In genomic region chr3:52100306-52100705, GRCm38 (mm10) we compare ENCODE assay signal across 19 mouse cellular contexts. TPM values are rescaled to one million over a fixed set of nuclear protein-coding genes. Genes with fewer than 3 reads are reported as not detected.
DNase-seq lines count a peak whose midpoint lies in the region; ATAC-seq and TF ChIP-seq lines count a peak whose summit lies in the region.
"Had no signal": no experiment of that assay in that cellular context is flagged by ENCODE, and none has a peak within 500 bp of the region (broad histone marks: within the 10 kb centered on the region; RNA-seq: fewer than 3 reads in every experiment).

No protein-coding gene starts in this region.

- DNase-seq in cerebellum, postnatal 14 days, result peak; percentile 26 to 56
- DNase-seq in cerebellum, postnatal 4 days (ENCODE audit: low spot score in 2 of 2), result no peak
- DNase-seq in kidney, adult 2 months, result no peak
- DNase-seq in layer of hippocampus, postnatal 25 days (ENCODE audit: extremely low spot score in 1 of 2, low spot score in 1 of 2), result no peak
- DNase-seq: adrenal gland, postnatal 14 days; gastrocnemius, postnatal 14 days; heart, adult 2 months; lung, postnatal 4 days; right cerebral cortex, postnatal 14 days; thymus, postnatal 36 days had no signal

- H3K4me3 ChIP-seq in intestine, embryonic 15.5 days (replicated peaks), result no peak overlapping the region
- H3K4me3 ChIP-seq in intestine, postnatal 0 days (ENCODE audit: low read depth, low read length), result no peak overlapping the region
- no peak overlapping the region for H3K4me3 ChIP-seq in midbrain, embryonic 12.5 days
- H3K4me3 ChIP-seq in neural tube, embryonic 14.5 days (ENCODE audit: low read depth, low read length), result no peak overlapping the region
- H3K4me3 ChIP-seq in kidney, adult 2 months (ENCODE audit: insufficient read depth, low read depth, low read length), result no peak overlapping the region
- H3K4me3 ChIP-seq: heart, adult 2 months; heart, embryonic 15.5 days had no signal

- ATAC-seq in intestine, embryonic 15.5 days, result no peak
- ATAC-seq in intestine, postnatal 0 days, result no peak
- no peak for ATAC-seq in midbrain, embryonic 12.5 days (ENCODE audit: low FRiP score, low read depth)
- no peak for ATAC-seq in neural tube, embryonic 14.5 days (ENCODE audit: low read depth)

- no peak for TF ChIP-seq POLR2A in kidney, adult 2 months (IDR thresholded peaks at IDR 0.05; ENCODE audit: low read depth, low read length)

- H3K27me3 ChIP-seq in intestine, embryonic 15.5 days (replicated peaks), result no peaks in the 10 kb centered on the region
- H3K27me3 ChIP-seq in intestine, postnatal 0 days (replicated peaks; ENCODE audit: control insufficient read depth, insufficient read depth, low read length), result no peaks in the 10 kb centered on the region
- no peaks in the 10 kb centered on the region for H3K27me3 ChIP-seq in midbrain, embryonic 12.5 days
- H3K27me3 ChIP-seq in neural tube, embryonic 14.5 days (ENCODE audit: control insufficient read depth, insufficient read depth, low read length), result no peaks in the 10 kb centered on the region
- no peaks in the 10 kb centered on the region for H3K27me3 ChIP-seq in kidney, adult 2 months (replicated peaks; ENCODE audit: control insufficient read depth, insufficient read depth, low read length)
- H3K27me3 ChIP-seq: heart, embryonic 15.5 days; lung, embryonic 15.5 days had no signal

- H3K4me1 ChIP-seq in intestine, embryonic 15.5 days (replicated peaks), result no peaks in the 10 kb centered on the region
- no peaks in the 10 kb centered on the region for H3K4me1 ChIP-seq in intestine, postnatal 0 days (replicated peaks; ENCODE audit: control insufficient read depth, insufficient read depth, low read length)
- H3K4me1 ChIP-seq in midbrain, embryonic 12.5 days, result peaks cover 15% of the 10 kb centered on the region
- peaks cover 3% of the 10 kb centered on the region; the same call in 1 of the 2 replicates for H3K4me1 ChIP-seq in neural tube, embryonic 14.5 days (ENCODE audit: control insufficient read depth, insufficient read depth, low read length)
- H3K4me1 ChIP-seq in kidney, adult 2 months (ENCODE audit: control insufficient read depth, insufficient read depth, low read length), result 0 out of 2 replicates have a peak, but pooled peaks cover 3% of the 10 kb centered on the region

- H3K36me3 ChIP-seq in intestine, embryonic 15.5 days, result no peaks in the 10 kb centered on the region
- no peaks in the 10 kb centered on the region for H3K36me3 ChIP-seq in intestine, postnatal 0 days (ENCODE audit: control insufficient read depth, insufficient read depth)
- 0 out of 2 replicates have a peak, but pooled peaks cover 4% of the 10 kb centered on the region for H3K36me3 ChIP-seq in midbrain, embryonic 12.5 days
- no peaks in the 10 kb centered on the region for H3K36me3 ChIP-seq in neural tube, embryonic 14.5 days (ENCODE audit: control insufficient read depth, insufficient read depth, low read length)
- H3K36me3 ChIP-seq in kidney, adult 2 months (ENCODE audit: control insufficient read depth, insufficient read depth, low read length), result no peaks in the 10 kb centered on the region
- H3K36me3 ChIP-seq: heart, embryonic 15.5 days; lung, embryonic 15.5 days had no signal

- no peaks in the 10 kb centered on the region for H3K9me3 ChIP-seq in intestine, embryonic 15.5 days
- no peaks in the 10 kb centered on the region for H3K9me3 ChIP-seq in intestine, postnatal 0 days (ENCODE audit: control insufficient read depth)
- H3K9me3 ChIP-seq in midbrain, embryonic 12.5 days, result no peaks in the 10 kb centered on the region
- H3K9me3 ChIP-seq in neural tube, embryonic 14.5 days (ENCODE audit: control insufficient read depth, low read length), result no peaks in the 10 kb centered on the region
- H3K9me3 ChIP-seq: embryonic facial prominence, embryonic 10.5 days; heart, embryonic 15.5 days; lung, embryonic 15.5 days had no signal

- TF ChIP-seq CTCF in intestine, postnatal 0 days (IDR thresholded peaks at IDR 0.05; ENCODE audit: low read depth), result no peak
- no peak for TF ChIP-seq CTCF in kidney, adult 2 months (conservative IDR thresholded peaks at IDR 0.05; ENCODE audit: insufficient read depth, insufficient read length, low read depth, low read length)

- H3K9ac ChIP-seq in intestine, embryonic 15.5 days, result no peak overlapping the region
- H3K9ac ChIP-seq in intestine, postnatal 0 days (ENCODE audit: low read depth, low read length), result no peak overlapping the region
- no peak overlapping the region for H3K9ac ChIP-seq in midbrain, embryonic 12.5 days (replicated peaks)
- H3K9ac ChIP-seq in neural tube, embryonic 14.5 days (replicated peaks; ENCODE audit: low read depth, low read length), result no peak overlapping the region
- H3K9ac ChIP-seq: heart, embryonic 15.5 days; liver, embryonic 14.5 days; lung, embryonic 15.5 days had no signal

- WGBS in intestine, embryonic 15.5 days, result 73% methylated on average over 4 of the region's 4 CpGs
- 51% methylated on average over 4 of the region's 4 CpGs for WGBS in intestine, postnatal 0 days
- 78% methylated on average over 4 of the region's 4 CpGs for WGBS in midbrain, embryonic 12.5 days
- WGBS in neural tube, embryonic 14.5 days, result 37% methylated on average over 4 of the region's 4 CpGs
- 83% methylated on average over 4 of the region's 4 CpGs for WGBS in kidney, adult 2 months

- peak overlapping the region; percentile 23; the same call in 1 of the 2 replicates for H3K4me2 ChIP-seq in intestine, embryonic 15.5 days (replicated peaks)
- no peak overlapping the region for H3K4me2 ChIP-seq in intestine, postnatal 0 days (replicated peaks; ENCODE audit: low read depth)
- 0 out of 2 replicates have a peak overlapping the region, but pooled peaks have one; percentile 15 for H3K4me2 ChIP-seq in midbrain, embryonic 12.5 days (replicated peaks)
- peak overlapping the region; percentile 80; the same call in 1 of the 2 replicates for H3K4me2 ChIP-seq in neural tube, embryonic 14.5 days (ENCODE audit: low read depth, low read length)

- H3K27ac ChIP-seq in intestine, embryonic 15.5 days, result 0 out of 2 replicates have a peak overlapping the region, but pooled peaks have one; percentile 8
- no peak overlapping the region for H3K27ac ChIP-seq in intestine, postnatal 0 days (ENCODE audit: low read depth, low read length)
- H3K27ac ChIP-seq in midbrain, embryonic 12.5 days (replicated peaks), result no peak overlapping the region; the same call in 1 of the 2 replicates
- peak overlapping the region; percentile 23; the same call in 1 of the 2 replicates for H3K27ac ChIP-seq in neural tube, embryonic 14.5 days (ENCODE audit: low read depth, low read length)
- no peak overlapping the region for H3K27ac ChIP-seq in kidney, adult 2 months (ENCODE audit: insufficient read depth, low read depth, low read length)
- H3K27ac ChIP-seq: heart, embryonic 15.5 days; kidney, postnatal 0 days; liver, embryonic 14.5 days; lung, embryonic 15.5 days had no signal

RNA-seq across cellular contexts. Expression of gene Maml3, which starts 4.6 kb away (rescaled TPM):
- polyA plus RNA-seq in intestine, embryonic 15.5 days (2015; fragmentation: Nextera tagmentation; extraction: Ambion mirVana), result 4.1 and 4.9 TPM in 2 replicates
- 2.0 and 2.1 TPM in 2 replicates for polyA plus RNA-seq in intestine, postnatal 0 days (2015; fragmentation: Nextera tagmentation; extraction: Ambion mirVana)
- polyA plus RNA-seq in midbrain, embryonic 12.5 days (2016; fragmentation: Nextera tagmentation; extraction: Ambion mirVana), result 8.2 and 9.3 TPM in 2 replicates
- polyA plus RNA-seq in neural tube, embryonic 14.5 days (2014; fragmentation: Nextera tagmentation; extraction: Ambion mirVana), result 8.2 and 9.6 TPM in 2 replicates
- 3.6 and 3.7 TPM in 2 replicates for polyA plus RNA-seq in kidney, adult 2 months (2012; rRNA removed)
- 10 to 100 TPM in 1 of 2 experiments, 1 to 10 TPM in 1; 7.3 to 10.0 TPM for total RNA-seq in layer of hippocampus, postnatal 25 days (2021)

Comparison
In these comparisons a context has a peak if more than half of its experiments do, and no peak if none do; other contexts are left out.
1. DNase-seq: peak in cerebellum, postnatal 14 days (2 of 2); none in cerebellum, postnatal 4 days (0 of 2), kidney, adult 2 months (single experiment) and layer of hippocampus, postnatal 25 days (0 of 2).
2. H3K27ac ChIP-seq: peak in intestine, embryonic 15.5 days (single experiment) and neural tube, embryonic 14.5 days (single experiment); none in intestine, postnatal 0 days (single experiment), midbrain, embryonic 12.5 days (single experiment) and kidney, adult 2 months (single experiment).